Mouse (Mus musculus): Measurements from ENCODE around the gene 4930524N10Rik. TPM values are rescaled to one million over a fixed set of nuclear protein-coding genes. Genes with fewer than 3 reads are reported as not detected.

4930524N10Rik gene
- polyA plus RNA-seq (2016; fragmentation: Nextera tagmentation; extraction: Ambion mirVana), result not detected in 2 replicates

DNA sequence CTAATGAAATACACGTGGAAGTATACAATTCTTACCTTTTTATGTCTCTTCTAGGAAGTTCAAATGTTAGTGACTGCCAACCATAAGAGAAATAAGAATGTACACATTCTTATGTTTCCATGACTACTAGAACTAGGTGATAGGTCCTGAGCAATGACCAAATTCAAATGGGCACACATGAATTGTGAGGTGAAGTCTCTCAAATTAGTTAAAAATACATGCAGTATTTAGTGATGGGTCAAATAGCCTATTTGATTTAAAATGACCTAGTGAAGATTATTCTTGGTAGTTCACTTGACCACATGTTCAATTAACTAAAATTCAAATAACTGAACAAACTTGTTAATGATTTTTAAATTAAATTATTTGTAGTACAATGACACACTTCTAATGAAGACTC, at the start of gene 4930524N10Rik:
Gene 4930524N10Rik (minus strand): TSS at position 101 of the 400 bp plus-strand sequence.
- no peak for DNase-seq (ENCODE audit: low spot score)
- peaks cover 6% of the 10 kb centered on the region; the same call in 1 of the 2 replicates for H3K9me3 ChIP-seq
- H3K4me1 ChIP-seq (replicated peaks), result no peaks in the 10 kb centered on the region
- H3K27ac ChIP-seq, result no peak within 1 kb of the TSS
- 33% methylated on average over 1 of the region's 1 CpGs for WGBS
- H3K36me3 ChIP-seq, result no peaks in the 10 kb centered on the region
- no peak within 1 kb of the TSS for H3K4me3 ChIP-seq
- H3K27me3 ChIP-seq (ENCODE audit: insufficient read depth, poor library complexity, severe bottlenecking), result no peaks in the 10 kb centered on the region

- Histone ChIP-seq H3K27me3 (ENCODE audit: insufficient read depth, poor library complexity, severe bottlenecking) (no peaks in the 10 kb centered on the region), H3K4me1 (replicated peaks) (no peaks in the 10 kb centered on the region), H3K4me3 (no peak overlapping the region), H3K9me3 (peaks cover 17% of the 10 kb centered on the region; the same call in 1 of the 2 replicates), H3K36me3 (no peaks in the 10 kb centered on the region), H3K27ac (no peak overlapping the region)
- WGBS, result 80% methylated on average over 3 of the region's 3 CpGs
- DNase-seq (ENCODE audit: low spot score), result no peak
These were observed 6.8 kb upstream of the 4930524N10Rik start for GRCm38 (mm10) chrX:154350042-154350441.

- DNase-seq (ENCODE audit: low spot score), result no peak
- Histone ChIP-seq H3K4me3 (no peak overlapping the region), H3K36me3 (no peaks in the 10 kb centered on the region), H3K4me1 (replicated peaks) (no peaks in the 10 kb centered on the region), H3K27ac (no peak overlapping the region), H3K9me3 (peaks cover 17% of the 10 kb centered on the region; the same call in 1 of the 2 replicates), H3K27me3 (ENCODE audit: insufficient read depth, poor library complexity, severe bottlenecking) (no peaks in the 10 kb centered on the region)
- 84% methylated on average over 7 of the region's 7 CpGs for WGBS
These were observed 6.3 kb upstream of the 4930524N10Rik start for GRCm38 (mm10) chrX:154349302-154350041.

GRCm38 (mm10) chrX:154347933-154348332, 4.7 kb upstream of the 4930524N10Rik start:
- no peaks in the 10 kb centered on the region for H3K27me3 ChIP-seq (ENCODE audit: insufficient read depth, poor library complexity, severe bottlenecking)
- H3K4me3 ChIP-seq, result no peak overlapping the region
- WGBS, result 84% methylated on average over 3 of the region's 3 CpGs
- H3K27ac ChIP-seq, result no peak overlapping the region
- H3K4me1 ChIP-seq (replicated peaks), result no peaks in the 10 kb centered on the region
- DNase-seq (ENCODE audit: low spot score), result no peak
- peaks cover 17% of the 10 kb centered on the region; the same call in 1 of the 2 replicates for H3K9me3 ChIP-seq
- no peaks in the 10 kb centered on the region for H3K36me3 ChIP-seq

Other genes starting within 250 kb of the 4930524N10Rik start
- not detected in 2 replicates for gene Gm15140, start 222.7 kb downstream of the 4930524N10Rik start, polyA plus RNA-seq (2016; fragmentation: Nextera tagmentation; extraction: Ambion mirVana)
- not detected in 2 replicates for gene Samt4, start 138.6 kb upstream of the 4930524N10Rik start, polyA plus RNA-seq (2016; fragmentation: Nextera tagmentation; extraction: Ambion mirVana)
- not detected in 2 replicates for gene Samt2, start 236.0 kb upstream of the 4930524N10Rik start, polyA plus RNA-seq (2016; fragmentation: Nextera tagmentation; extraction: Ambion mirVana)